Mouse (Mus musculus): Measurements from ENCODE around the gene Dirc2. TPM values are rescaled to one million over a fixed set of nuclear protein-coding genes. Genes with fewer than 3 reads are reported as not detected.

Gene Dirc2
- polyA plus RNA-seq (2012; rRNA removed), result 22.4 and 23.0 TPM in 2 replicates

GRCm38 (mm10) chr16:35768785-35769642 is at the start of gene Dirc2:
TSS of gene Dirc2 (minus strand) at chr16:35769356.

GRCm38 (mm10) chr16:35769878-35770657 is 912 bp upstream of the Dirc2 start, which contains the start of gene Hspbap1:
TSS of gene Hspbap1 (plus strand) at chr16:35770375.

Other genes with a start within 250 kb of the Dirc2 start
- 57.7 and 85.8 TPM in 2 replicates for gene Sema5b, start 228.2 kb downstream of the Dirc2 start, polyA plus RNA-seq (2012; rRNA removed)
- 14.4 and 16.0 TPM in 2 replicates for gene Hspbap1, start 1.0 kb upstream of the Dirc2 start, polyA plus RNA-seq (2012; rRNA removed)
- 0.47 and 0.48 TPM in 2 replicates for gene Parp14, start 102.2 kb upstream of the Dirc2 start, polyA plus RNA-seq (2012; rRNA removed)
- 2.3 and 2.8 TPM in 2 replicates for gene Parp9, start 169.1 kb upstream of the Dirc2 start, polyA plus RNA-seq (2012; rRNA removed)
- 1.6 and 1.9 TPM in 2 replicates for gene Dtx3l, start 169.8 kb upstream of the Dirc2 start, polyA plus RNA-seq (2012; rRNA removed)
- gene Kpna1, start 209.4 kb upstream of the Dirc2 start, polyA plus RNA-seq (2012; rRNA removed), result 25.0 and 32.8 TPM in 2 replicates